Mouse (Mus musculus): ENCODE data around the gene Stox2.

DNA sequence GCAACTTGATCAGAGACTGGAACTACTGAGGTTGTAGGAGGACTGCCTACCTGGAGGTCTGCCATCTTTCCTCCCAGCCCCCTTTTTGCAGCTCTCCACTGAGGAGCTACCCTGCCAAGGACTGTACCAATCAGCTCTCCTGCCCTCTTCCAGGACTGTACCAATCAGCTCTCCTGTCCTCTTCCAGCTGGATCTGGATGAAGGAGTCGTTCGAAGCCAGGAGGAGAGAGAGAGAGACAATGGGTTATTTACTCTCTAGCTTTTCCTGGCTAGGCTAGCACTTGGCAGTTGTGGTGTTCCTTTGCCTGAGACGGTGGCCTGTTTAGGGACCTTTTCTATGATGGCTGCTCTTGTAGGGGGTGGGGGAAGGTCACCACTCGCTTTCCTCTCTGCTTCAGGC is 14.9 kb downstream of the Stox2 start:
- TF ChIP-seq CTCF (IDR thresholded peaks at IDR 0.05; ENCODE audit: low read depth, low read length) (no peak), GATA2 (IDR thresholded peaks at IDR 0.05; ENCODE audit: borderline replicate concordance, low read depth, low read length) (no peak), GATA1 (IDR thresholded peaks at IDR 0.05; ENCODE audit: borderline replicate concordance, low read length) (no peak), POLR2AphosphoS5 (IDR thresholded peaks at IDR 0.05; ENCODE audit: insufficient replicate concordance, low read depth, low read length) (no peak), TAL1 (conservative IDR thresholded peaks at IDR 0.05; ENCODE audit: low read depth, low read length) (no peak)

Measured in G1E (cell line).